ENCODE assay signal across 8 mouse cellular contexts in the genomic region with DNA sequence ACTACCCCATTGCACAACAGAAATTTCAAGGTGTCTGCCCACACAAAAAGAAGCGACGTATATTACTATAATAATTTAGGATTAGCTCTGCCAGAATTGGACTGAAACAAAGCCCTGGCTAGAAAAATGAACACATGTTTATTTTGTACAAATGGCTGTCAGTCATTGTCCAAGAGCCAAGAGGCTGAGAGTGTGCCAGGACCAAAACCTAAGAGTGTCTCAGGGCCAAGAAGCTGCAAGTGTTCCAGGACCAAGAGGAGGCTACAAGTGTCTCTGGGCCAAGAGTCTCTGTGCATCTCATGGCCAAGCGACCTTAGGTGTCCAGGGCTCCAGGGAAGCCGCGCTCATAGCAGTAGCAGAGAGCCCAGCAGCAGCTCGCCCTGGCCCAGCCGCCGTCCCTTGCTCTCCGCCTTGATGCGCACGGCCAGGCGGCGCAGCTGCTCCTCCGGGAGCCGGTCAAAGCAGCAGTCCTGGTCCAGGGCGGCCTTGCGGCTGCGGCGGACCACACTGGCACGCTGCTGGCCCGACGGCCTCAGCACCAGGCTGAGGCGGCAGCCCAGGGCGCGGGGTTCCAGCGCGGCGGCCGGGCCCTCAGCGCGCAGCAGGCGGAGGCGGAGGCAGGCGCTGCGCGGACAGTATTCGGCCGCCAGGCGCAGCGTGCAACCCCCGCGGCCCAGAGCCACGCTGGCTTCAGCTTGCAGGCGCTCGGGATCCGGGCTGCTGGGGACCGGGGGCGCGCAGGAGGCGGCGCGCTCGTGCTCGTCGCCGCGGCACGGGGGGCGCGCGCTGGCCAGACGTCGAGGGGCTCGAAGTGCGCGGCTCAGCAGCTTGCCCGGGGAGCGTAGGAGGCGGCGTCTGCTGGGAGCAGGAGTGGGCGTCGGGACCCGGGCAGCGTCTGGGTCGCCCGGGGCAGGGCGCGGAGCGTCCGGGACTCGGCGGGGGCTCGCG. TPM values are rescaled to one million over a fixed set of nuclear protein-coding genes. Genes with fewer than 3 reads are reported as not detected.
DNase-seq lines count a peak whose midpoint lies in the region; ATAC-seq lines count a peak whose summit lies in the region.

No protein-coding gene starts in this region.

- peaks cover 45% of the 10 kb centered on the region for H3K27me3 ChIP-seq in forebrain, embryonic 11.5 days (ENCODE audit: control insufficient read depth, insufficient read depth, low read length)
- peaks cover 65% of the 10 kb centered on the region for H3K27me3 ChIP-seq in midbrain, embryonic 10.5 days (ENCODE audit: low read depth, poor library complexity, severe bottlenecking)
- peaks cover 8% of the 10 kb centered on the region; the same call in 1 of the 2 replicates for H3K27me3 ChIP-seq in stomach, embryonic 16.5 days (ENCODE audit: control insufficient read depth, insufficient read depth, low read length)

- H3K4me2 ChIP-seq in forebrain, embryonic 11.5 days (ENCODE audit: low read depth, low read length, severe bottlenecking) = peak overlapping the region; percentile 71
- H3K4me2 ChIP-seq in stomach, embryonic 16.5 days (ENCODE audit: low read depth, low read length) = peak overlapping the region; percentile 95

- no peak overlapping the region; the same call in 1 of the 2 replicates for H3K9ac ChIP-seq in forebrain, embryonic 11.5 days (ENCODE audit: low read length)
- peak overlapping the region; percentile 70 for H3K9ac ChIP-seq in stomach, embryonic 16.5 days (ENCODE audit: low read length)

- DNase-seq in adrenal gland, postnatal 10 days = peak; percentile 66
- DNase-seq in adrenal gland, postnatal 4 days (ENCODE audit: low spot score in 2 of 2) = no peak
- DNase-seq in forebrain, embryonic 11.5 days (ENCODE audit: low spot score) = peak; percentile 72
- DNase-seq in heart, postnatal 4 days = peak; percentile 53
- peak; percentile 49 to 53 for DNase-seq in left cerebral cortex, postnatal 25 days (ENCODE audit: low spot score in 2 of 2)
- DNase-seq in midbrain, embryonic 10.5 days (ENCODE audit: low spot score) = peak; percentile 68

- H3K4me3 ChIP-seq in brown adipose tissue, adult 24 weeks (ENCODE audit: insufficient read depth, low read depth, low read length) = peak overlapping the region; percentile 61
- peak overlapping the region; percentile 43 for H3K4me3 ChIP-seq in forebrain, embryonic 11.5 days (ENCODE audit: low read depth, low read length)
- peak overlapping the region; percentile 60 for H3K4me3 ChIP-seq in midbrain, embryonic 10.5 days
- peak overlapping the region; percentile 60 for H3K4me3 ChIP-seq in stomach, embryonic 16.5 days (replicated peaks; ENCODE audit: low read length)

- no peak overlapping the region for H3K27ac ChIP-seq in brown adipose tissue, adult 24 weeks (replicated peaks; ENCODE audit: low read depth, low read length)
- no peak overlapping the region for H3K27ac ChIP-seq in forebrain, embryonic 11.5 days (ENCODE audit: low read depth, low read length)
- H3K27ac ChIP-seq in midbrain, embryonic 10.5 days (replicated peaks) = peak overlapping the region; percentile 52
- peak overlapping the region; percentile 23 for H3K27ac ChIP-seq in stomach, embryonic 16.5 days (ENCODE audit: low read length)

- intact Hi-C loops in left cerebral cortex, postnatal 25 days (cut with DNase I) = no loop called here

- WGBS in forebrain, embryonic 11.5 days = 3% methylated on average over 60 of the region's 84 CpGs
- WGBS in midbrain, embryonic 10.5 days = 2% methylated on average over 84 of the region's 84 CpGs
- WGBS in stomach, embryonic 16.5 days = 2% methylated on average over 70 of the region's 84 CpGs

- no peaks in the 10 kb centered on the region for H3K36me3 ChIP-seq in forebrain, embryonic 11.5 days (ENCODE audit: control insufficient read depth, insufficient read depth, low read length)
- H3K36me3 ChIP-seq in midbrain, embryonic 10.5 days = no peaks in the 10 kb centered on the region
- no peaks in the 10 kb centered on the region for H3K36me3 ChIP-seq in stomach, embryonic 16.5 days (ENCODE audit: control insufficient read depth, insufficient read depth, low read length)

- ATAC-seq in forebrain, embryonic 11.5 days (replicated peaks; ENCODE audit: low FRiP score) = peak; percentile 71
- peak; percentile 85 for ATAC-seq in stomach, embryonic 16.5 days (ENCODE audit: insufficient read depth, low FRiP score)

- H3K4me1 ChIP-seq in brown adipose tissue, adult 24 weeks (ENCODE audit: control insufficient read depth, insufficient read depth, insufficient read length, low read length) = no peaks in the 10 kb centered on the region
- peaks cover 11% of the 10 kb centered on the region; the same call in 1 of the 2 replicates for H3K4me1 ChIP-seq in forebrain, embryonic 11.5 days (replicated peaks; ENCODE audit: control insufficient read depth, insufficient read depth, low read length)
- peaks cover 21% of the 10 kb centered on the region for H3K4me1 ChIP-seq in midbrain, embryonic 10.5 days
- H3K4me1 ChIP-seq in stomach, embryonic 16.5 days (ENCODE audit: control insufficient read depth, insufficient read depth, low read length) = peaks cover 10% of the 10 kb centered on the region; the same call in 1 of the 2 replicates

- H3K9me3 ChIP-seq in forebrain, embryonic 11.5 days (ENCODE audit: control insufficient read depth, low read length) = no peaks in the 10 kb centered on the region
- no peaks in the 10 kb centered on the region for H3K9me3 ChIP-seq in midbrain, embryonic 10.5 days (replicated peaks)
- H3K9me3 ChIP-seq in stomach, embryonic 16.5 days (replicated peaks; ENCODE audit: control insufficient read depth, low read length) = no peaks in the 10 kb centered on the region

RNA-seq across cellular contexts. Expression of gene C2cd4a, which starts 1.4 kb away (rescaled TPM):
- total RNA-seq in adrenal gland, postnatal 10 days (2021) = under 1 TPM in 1 of 2 experiments, not detected in 1; 0.21 TPM
- under 1 TPM; 0.36 to 0.79 TPM for total RNA-seq in adrenal gland, postnatal 4 days (2021)
- polyA plus RNA-seq in brown adipose tissue, adult 24 weeks (2012; ENCODE audit: insufficient read depth, insufficient read length, missing spikeins) = not detected in 2 replicates
- polyA plus RNA-seq in forebrain, embryonic 11.5 days (2014; fragmentation: Nextera tagmentation; extraction: Ambion mirVana) = 0.13 and 0.25 TPM in 2 replicates
- not detected for total RNA-seq in heart, postnatal 4 days (2021)
- total RNA-seq in left cerebral cortex, postnatal 25 days (2021) = not detected
- polyA plus RNA-seq in midbrain, embryonic 10.5 days (2016; fragmentation: Nextera tagmentation; extraction: Ambion mirVana) = not detected in 2 replicates
- polyA plus RNA-seq in stomach, embryonic 16.5 days (2015; fragmentation: Nextera tagmentation; extraction: Ambion mirVana) = 0.56 and 0.59 TPM in 2 replicates

RNA-seq across cellular contexts. Expression of gene Vps13c, which starts 9.5 kb away (rescaled TPM):
- 10 to 100 TPM; 32.2 to 49.3 TPM for total RNA-seq in adrenal gland, postnatal 10 days (2021)
- total RNA-seq in adrenal gland, postnatal 4 days (2021) = 10 to 100 TPM; 32.3 to 32.5 TPM
- polyA plus RNA-seq in brown adipose tissue, adult 24 weeks (2012; ENCODE audit: insufficient read depth, insufficient read length, missing spikeins) = 25.8 and 27.5 TPM in 2 replicates
- 5.6 and 7.1 TPM in 2 replicates for polyA plus RNA-seq in forebrain, embryonic 11.5 days (2014; fragmentation: Nextera tagmentation; extraction: Ambion mirVana)
- 10 to 100 TPM; 28.9 to 30.7 TPM for total RNA-seq in heart, postnatal 4 days (2021)
- total RNA-seq in left cerebral cortex, postnatal 25 days (2021) = 10 to 100 TPM; 75.0 to 78.0 TPM
- polyA plus RNA-seq in midbrain, embryonic 10.5 days (2016; fragmentation: Nextera tagmentation; extraction: Ambion mirVana) = 4.0 and 5.1 TPM in 2 replicates
- polyA plus RNA-seq in stomach, embryonic 16.5 days (2015; fragmentation: Nextera tagmentation; extraction: Ambion mirVana) = 3.9 and 5.9 TPM in 2 replicates

Comparison
In these comparisons a context has a peak if more than half of its experiments do, and no peak if none do; other contexts are left out.
1. DNase-seq: peak in adrenal gland, postnatal 10 days (single experiment), forebrain, embryonic 11.5 days (single experiment), heart, postnatal 4 days (single experiment), left cerebral cortex, postnatal 25 days (2 of 2) and midbrain, embryonic 10.5 days (single experiment); none in adrenal gland, postnatal 4 days (0 of 2).
2. H3K27ac ChIP-seq: peak in midbrain, embryonic 10.5 days (single experiment) and stomach, embryonic 16.5 days (single experiment); none in brown adipose tissue, adult 24 weeks (single experiment) and forebrain, embryonic 11.5 days (single experiment).
3. Peak in every context shown above with its lines, with median percentiles within 50 percentile points of each other: H3K4me3 ChIP-seq.